Mouse (Mus musculus) c-Kit-positive CD71-positive TER-119-negative erythroid progenitor cells, embryonic 14.5 days (primary cell): ENCODE data around the gene Mrpl43.

Source experiments
- DNase-seq: peaks from one replicate; pipeline ENCODE4 v3.0.0-alpha.2; 2013; ENCODE audit warnings: low read depth

Gene Mrpl43

GRCm38 (mm10) chr19:45029571-45029970 lies 23.3 kb upstream of the Mrpl43 start:
- DNase-seq, result no peak

GRCm38 (mm10) chr19:45028746-45029145 lies 22.5 kb upstream of the Mrpl43 start:
- no peak for DNase-seq

- no peak for DNase-seq
These were observed 21.6 kb upstream of the Mrpl43 start for GRCm38 (mm10) chr19:45027848-45028247.

GRCm38 (mm10) chr19:45026958-45027670 lies 20.9 kb upstream of the Mrpl43 start:
- no peak for DNase-seq

- DNase-seq, result no peak
These were observed 19.8 kb upstream of the Mrpl43 start for GRCm38 (mm10) chr19:45025937-45026568.

- no peak for DNase-seq
These were observed 18.5 kb upstream of the Mrpl43 start for GRCm38 (mm10) chr19:45024775-45025174.

GRCm38 (mm10) chr19:45023993-45024392 lies 17.8 kb upstream of the Mrpl43 start:
- DNase-seq, result no peak

GRCm38 (mm10) chr19:45021362-45021761 lies 15.1 kb upstream of the Mrpl43 start:
- DNase-seq, result no peak

GRCm38 (mm10) chr19:45020348-45020747 lies 14.1 kb upstream of the Mrpl43 start:
- DNase-seq, result no peak

GRCm38 (mm10) chr19:45018351-45018831 lies 12.1 kb upstream of the Mrpl43 start:
- no peak for DNase-seq

GRCm38 (mm10) chr19:45017909-45018308 lies 11.7 kb upstream of the Mrpl43 start:
- no peak for DNase-seq

- DNase-seq, result no peak
These were observed 11.1 kb upstream of the Mrpl43 start for GRCm38 (mm10) chr19:45017216-45017771.

- no peak for DNase-seq
These were observed 10.3 kb upstream of the Mrpl43 start for GRCm38 (mm10) chr19:45016341-45017215.

GRCm38 (mm10) chr19:45015518-45016281 lies 9.5 kb upstream of the Mrpl43 start:
- DNase-seq, result no peak

GRCm38 (mm10) chr19:45014981-45015402 lies 8.8 kb upstream of the Mrpl43 start:
- DNase-seq, result no peak

- no peak for DNase-seq
These were observed 8.2 kb upstream of the Mrpl43 start, which contains the start of gene Lzts2 for GRCm38 (mm10) chr19:45014335-45014971. Lzts2 (plus strand) TSS chr19:45014414.

GRCm38 (mm10) chr19:45013581-45014225 lies 7.5 kb upstream of the Mrpl43 start:
- DNase-seq, result no peak

- DNase-seq, result no peak
These were observed 6.4 kb upstream of the Mrpl43 start for GRCm38 (mm10) chr19:45012636-45013035.

GRCm38 (mm10) chr19:45012219-45012618 lies 6.0 kb upstream of the Mrpl43 start:
- DNase-seq, result no peak

- no peak for DNase-seq
These were observed 4.4 kb upstream of the Mrpl43 start for GRCm38 (mm10) chr19:45010646-45011045.
